Mouse (Mus musculus): ENCODE data around the gene Rpl12. TPM values are rescaled to one million over a fixed set of nuclear protein-coding genes. Genes with fewer than 3 reads are reported as not detected.

The Rpl12 gene
- total RNA-seq, 1 experiment from 2014 or later, result 155 TPM

- no peak for DNase-seq
Observed at GRCm38 (mm10) chr2:32940483-32940882, 20.9 kb upstream of the Rpl12 start.

GRCm38 (mm10) chr2:32947454-32947853 lies 13.9 kb upstream of the Rpl12 start:
- no peak for DNase-seq

- DNase-seq, result no peak
Observed at GRCm38 (mm10) chr2:32954581-32954980, 6.8 kb upstream of the Rpl12 start.

- DNase-seq, result no peak
Observed at GRCm38 (mm10) chr2:32957344-32957743, 4.0 kb upstream of the Rpl12 start.

- no peak for DNase-seq
Observed at GRCm38 (mm10) chr2:32960273-32960672, 1.1 kb upstream of the Rpl12 start.

- DNase-seq, result peak; percentile 29
Observed at GRCm38 (mm10) chr2:32962062-32962874, 909 bp downstream of the Rpl12 start.

- peak; percentile 25 for DNase-seq
Observed at GRCm38 (mm10) chr2:32962875-32963220, 1.5 kb downstream of the Rpl12 start.

GRCm38 (mm10) chr2:32963544-32963943 lies 2.2 kb downstream of the Rpl12 start:
- no peak for DNase-seq

GRCm38 (mm10) chr2:32963981-32964380 lies 2.6 kb downstream of the Rpl12 start:
- no peak for DNase-seq

GRCm38 (mm10) chr2:32964659-32965457 lies 3.5 kb downstream of the Rpl12 start:
- no peak for DNase-seq

GRCm38 (mm10) chr2:32965511-32966183 lies 4.3 kb downstream of the Rpl12 start:
- no peak for DNase-seq

GRCm38 (mm10) chr2:32966184-32966688 lies 4.9 kb downstream of the Rpl12 start:
- DNase-seq, result no peak

GRCm38 (mm10) chr2:32966689-32967631 lies 5.6 kb downstream of the Rpl12 start:
- peak; percentile 92 for DNase-seq

GRCm38 (mm10) chr2:32968024-32968614 lies 6.8 kb downstream of the Rpl12 start:
- DNase-seq, result no peak

GRCm38 (mm10) chr2:32969326-32969725 lies 8.0 kb downstream of the Rpl12 start:
- DNase-seq, result no peak

- no peak for DNase-seq
Observed at GRCm38 (mm10) chr2:32971235-32971634, 9.9 kb downstream of the Rpl12 start.

- DNase-seq, result no peak
Observed at GRCm38 (mm10) chr2:32974216-32974615, 12.9 kb downstream of the Rpl12 start.

- no peak for DNase-seq
Observed at GRCm38 (mm10) chr2:32977114-32977513, 15.8 kb downstream of the Rpl12 start.

- DNase-seq, result no peak
Observed at GRCm38 (mm10) chr2:32978675-32979074, 17.3 kb downstream of the Rpl12 start.

GRCm38 (mm10) chr2:32979675-32980074 lies 18.3 kb downstream of the Rpl12 start:
- no peak for DNase-seq

GRCm38 (mm10) chr2:32981281-32981680 lies 19.9 kb downstream of the Rpl12 start:
- peak; percentile 67 for DNase-seq

Measured in adrenal gland, postnatal 14 days (tissue).